In the genomic region with DNA sequence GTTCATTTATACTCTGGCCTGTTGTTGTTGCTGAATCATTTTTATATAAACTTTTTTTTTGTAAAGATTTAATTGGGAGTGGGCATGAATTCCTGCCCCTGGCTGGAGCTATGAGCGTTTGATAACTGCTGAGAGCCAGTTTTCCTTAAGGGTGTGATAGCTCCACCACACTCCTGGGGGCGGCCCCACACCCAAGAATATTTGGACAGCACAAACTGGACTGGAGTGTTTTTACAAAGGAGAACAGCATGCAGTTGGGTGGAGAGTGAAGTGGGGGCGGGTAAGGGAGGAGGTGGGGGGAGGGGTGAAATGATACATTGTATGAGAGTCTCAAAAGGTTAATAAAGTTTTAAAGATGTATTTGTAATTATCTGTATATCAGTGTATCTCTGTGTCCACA, we compare ENCODE assay signal across 26 mouse cellular contexts. TPM values are rescaled to one million over a fixed set of nuclear protein-coding genes. Genes with fewer than 3 reads are reported as not detected.
DNase-seq lines count a peak whose midpoint lies in the region; ATAC-seq and TF ChIP-seq lines count a peak whose summit lies in the region.
"Had no signal": no experiment of that assay in that cellular context is flagged by ENCODE, and none has a peak within 500 bp of the region (broad histone marks: within the 10 kb centered on the region; RNA-seq: fewer than 3 reads in every experiment).

No protein-coding gene starts in this region.

- H3K4me3 ChIP-seq in embryonic facial prominence, embryonic 15.5 days (replicated peaks) = no peak overlapping the region
- no peak overlapping the region for H3K4me3 ChIP-seq in embryonic facial prominence, embryonic 10.5 days
- H3K4me3 ChIP-seq in heart, embryonic 15.5 days = no peak overlapping the region
- no peak overlapping the region for H3K4me3 ChIP-seq in heart, embryonic 10.5 days
- H3K4me3 ChIP-seq in lung, postnatal 0 days (ENCODE audit: low read depth, low read length) = no peak overlapping the region
- H3K4me3 ChIP-seq in stomach, embryonic 16.5 days (replicated peaks; ENCODE audit: low read length) = no peak overlapping the region
- H3K4me3 ChIP-seq: embryonic facial prominence, embryonic 13.5 days; forebrain, embryonic 13.5 days; hindbrain, embryonic 12.5 days had no signal

- peak; percentile 10; the same call in 1 of the 2 replicates for TF ChIP-seq EP300 in lung, postnatal 0 days (IDR thresholded peaks at IDR 0.05)

- no peaks in the 10 kb centered on the region for H3K27me3 ChIP-seq in embryonic facial prominence, embryonic 15.5 days
- no peaks in the 10 kb centered on the region for H3K27me3 ChIP-seq in embryonic facial prominence, embryonic 10.5 days (replicated peaks; ENCODE audit: low read depth, poor library complexity, severe bottlenecking)
- H3K27me3 ChIP-seq in heart, embryonic 15.5 days = no peaks in the 10 kb centered on the region
- H3K27me3 ChIP-seq in heart, embryonic 10.5 days (ENCODE audit: insufficient read depth, poor library complexity, severe bottlenecking) = no peaks in the 10 kb centered on the region
- no peaks in the 10 kb centered on the region for H3K27me3 ChIP-seq in lung, postnatal 0 days (replicated peaks; ENCODE audit: insufficient read depth, low read length)
- H3K27me3 ChIP-seq in stomach, embryonic 16.5 days (ENCODE audit: control insufficient read depth, insufficient read depth, low read length) = no peaks in the 10 kb centered on the region
- H3K27me3 ChIP-seq: embryonic facial prominence, embryonic 13.5 days; forebrain, embryonic 13.5 days; hindbrain, embryonic 12.5 days had no signal

- 0 out of 2 replicates have a peak overlapping the region, but pooled peaks have one; percentile 39 for H3K27ac ChIP-seq in embryonic facial prominence, embryonic 15.5 days (replicated peaks)
- no peak overlapping the region for H3K27ac ChIP-seq in embryonic facial prominence, embryonic 10.5 days (replicated peaks)
- 0 out of 2 replicates have a peak overlapping the region, but pooled peaks have one; percentile 21 for H3K27ac ChIP-seq in heart, embryonic 15.5 days
- no peak overlapping the region for H3K27ac ChIP-seq in heart, embryonic 10.5 days
- peak overlapping the region; percentile 60 for H3K27ac ChIP-seq in lung, postnatal 0 days (ENCODE audit: low read length)
- peak overlapping the region; percentile 61 for H3K27ac ChIP-seq in stomach, embryonic 16.5 days (ENCODE audit: low read length)
- H3K27ac ChIP-seq: embryonic facial prominence, embryonic 13.5 days; forebrain, embryonic 13.5 days; hindbrain, embryonic 12.5 days had no signal

- WGBS in embryonic facial prominence, embryonic 15.5 days = 65% methylated on average over 3 of the region's 3 CpGs
- 77% methylated on average over 3 of the region's 3 CpGs for WGBS in embryonic facial prominence, embryonic 10.5 days
- 44% methylated on average over 3 of the region's 3 CpGs for WGBS in heart, embryonic 15.5 days
- 57% methylated on average over 3 of the region's 3 CpGs for WGBS in heart, embryonic 10.5 days
- WGBS in lung, postnatal 0 days = 39% methylated on average over 3 of the region's 3 CpGs
- 52% methylated on average over 3 of the region's 3 CpGs for WGBS in stomach, embryonic 16.5 days

- ATAC-seq in embryonic facial prominence, embryonic 15.5 days (ENCODE audit: insufficient number of reproducible peaks, low FRiP score, low TSS enrichment, low read depth) = 0 out of 2 replicates have a peak, but pooled peaks have one; percentile 34
- ATAC-seq in heart, embryonic 15.5 days (replicated peaks; ENCODE audit: insufficient number of reproducible peaks, insufficient read depth, low FRiP score, low read depth) = no peak
- ATAC-seq in lung, postnatal 0 days = peak; percentile 64; the same call in 1 of the 2 replicates
- ATAC-seq in stomach, embryonic 16.5 days (ENCODE audit: insufficient read depth, low FRiP score) = no peak
- ATAC-seq: CD4-positive, CD25-positive, alpha-beta regulatory T cell, adult 4 months; forebrain, embryonic 13.5 days; forebrain, postnatal 0 days; hindbrain, embryonic 16.5 days; inflammation-experienced regulatory T-cells, adult 6 months had no signal

- DNase-seq in embryonic facial prominence, embryonic 10.5 days (ENCODE audit: low spot score) = no peak
- DNase-seq in heart, embryonic 10.5 days (ENCODE audit: low spot score) = no peak
- DNase-seq in lung, postnatal 0 days (ENCODE audit: low spot score) = peak; percentile 38
- DNase-seq in lung, postnatal 25 days (ENCODE audit: low spot score) = no peak
- no peak for DNase-seq in cerebellum, adult 11-12 months
- DNase-seq: adrenal gland, adult 8-10 months; adrenal gland, postnatal 36 days; B cell, adult 2 months; cerebellum, adult 11 months; cerebellum, adult 9-10 months; cerebellum, postnatal 25 days; forebrain, postnatal 0 days; gastrocnemius, postnatal 36 days; heart, postnatal 10 days; heart, postnatal 4 days had no signal

- H3K9me3 ChIP-seq in embryonic facial prominence, embryonic 15.5 days (replicated peaks) = no peaks in the 10 kb centered on the region
- no peaks in the 10 kb centered on the region for H3K9me3 ChIP-seq in embryonic facial prominence, embryonic 10.5 days
- no peaks in the 10 kb centered on the region for H3K9me3 ChIP-seq in heart, embryonic 15.5 days (replicated peaks)
- H3K9me3 ChIP-seq in heart, embryonic 10.5 days = no peaks in the 10 kb centered on the region
- no peaks in the 10 kb centered on the region for H3K9me3 ChIP-seq in lung, postnatal 0 days (ENCODE audit: low read length)
- no peaks in the 10 kb centered on the region for H3K9me3 ChIP-seq in stomach, embryonic 16.5 days (replicated peaks; ENCODE audit: control insufficient read depth, low read length)
- H3K9me3 ChIP-seq: embryonic facial prominence, embryonic 13.5 days; forebrain, embryonic 13.5 days; G1E; hindbrain, embryonic 12.5 days had no signal

- H3K4me1 ChIP-seq in embryonic facial prominence, embryonic 15.5 days = peaks cover 14% of the 10 kb centered on the region; the same call in 1 of the 2 replicates
- peaks cover 28% of the 10 kb centered on the region for H3K4me1 ChIP-seq in embryonic facial prominence, embryonic 10.5 days
- H3K4me1 ChIP-seq in heart, embryonic 15.5 days (replicated peaks) = peaks cover 25% of the 10 kb centered on the region
- peaks cover 26% of the 10 kb centered on the region for H3K4me1 ChIP-seq in heart, embryonic 10.5 days
- peaks cover 7% of the 10 kb centered on the region; the same call in 1 of the 2 replicates for H3K4me1 ChIP-seq in lung, postnatal 0 days (ENCODE audit: insufficient read depth, low read depth, low read length)
- H3K4me1 ChIP-seq in stomach, embryonic 16.5 days (ENCODE audit: control insufficient read depth, insufficient read depth, low read length) = peaks cover 3% of the 10 kb centered on the region
- H3K4me1 ChIP-seq: forebrain, embryonic 13.5 days had no signal

- H3K9ac ChIP-seq in embryonic facial prominence, embryonic 15.5 days = no peak overlapping the region
- no peak overlapping the region for H3K9ac ChIP-seq in heart, embryonic 15.5 days
- H3K9ac ChIP-seq in lung, postnatal 0 days (replicated peaks; ENCODE audit: low read depth) = no peak overlapping the region
- no peak overlapping the region for H3K9ac ChIP-seq in stomach, embryonic 16.5 days (ENCODE audit: low read length)
- H3K9ac ChIP-seq: embryonic facial prominence, embryonic 13.5 days; forebrain, embryonic 13.5 days; forebrain, postnatal 0 days; hindbrain, embryonic 12.5 days had no signal

- no peaks in the 10 kb centered on the region for H3K36me3 ChIP-seq in embryonic facial prominence, embryonic 15.5 days
- no peaks in the 10 kb centered on the region for H3K36me3 ChIP-seq in embryonic facial prominence, embryonic 10.5 days (replicated peaks)
- H3K36me3 ChIP-seq in heart, embryonic 15.5 days = peaks cover 12% of the 10 kb centered on the region
- peaks cover 9% of the 10 kb centered on the region; the same call in 1 of the 2 replicates for H3K36me3 ChIP-seq in heart, embryonic 10.5 days
- no peaks in the 10 kb centered on the region for H3K36me3 ChIP-seq in lung, postnatal 0 days (ENCODE audit: insufficient read depth, low read length)
- H3K36me3 ChIP-seq in stomach, embryonic 16.5 days (ENCODE audit: control insufficient read depth, insufficient read depth, low read length) = no peaks in the 10 kb centered on the region
- H3K36me3 ChIP-seq: embryonic facial prominence, embryonic 13.5 days; G1E; hindbrain, embryonic 12.5 days had no signal

- H3K4me2 ChIP-seq in embryonic facial prominence, embryonic 15.5 days (replicated peaks) = no peak overlapping the region
- H3K4me2 ChIP-seq in heart, embryonic 15.5 days = no peak overlapping the region
- H3K4me2 ChIP-seq in lung, postnatal 0 days (replicated peaks; ENCODE audit: low read depth, low read length) = no peak overlapping the region
- H3K4me2 ChIP-seq in stomach, embryonic 16.5 days (ENCODE audit: low read depth, low read length) = no peak overlapping the region
- H3K4me2 ChIP-seq: embryonic facial prominence, embryonic 13.5 days; forebrain, embryonic 13.5 days; heart, embryonic 11.5 days; hindbrain, embryonic 12.5 days had no signal

- TF ChIP-seq CTCF in lung, postnatal 0 days (IDR thresholded peaks at IDR 0.05) = peak; percentile 17; the same call in 1 of the 2 replicates

RNA-seq across cellular contexts. Expression of a gene that starts 24.8 kb away (rescaled TPM):
- polyA plus RNA-seq in embryonic facial prominence, embryonic 15.5 days (2015; fragmentation: Nextera tagmentation; extraction: Ambion mirVana) = 15.5 and 17.9 TPM in 2 replicates
- polyA plus RNA-seq in embryonic facial prominence, embryonic 10.5 days (2016; fragmentation: Nextera tagmentation; extraction: Ambion mirVana) = 6.4 and 7.1 TPM in 2 replicates
- 121 and 148 TPM in 2 replicates for polyA plus RNA-seq in heart, embryonic 15.5 days (2015; fragmentation: Nextera tagmentation; extraction: Ambion mirVana)
- polyA plus RNA-seq in heart, embryonic 10.5 days (2016; fragmentation: Nextera tagmentation; extraction: Ambion mirVana) = 23.4 and 38.5 TPM in 2 replicates
- 126 and 136 TPM in 2 replicates for polyA plus RNA-seq in lung, postnatal 0 days (2015; fragmentation: Nextera tagmentation; extraction: Ambion mirVana)
- polyA plus RNA-seq in stomach, embryonic 16.5 days (2015; fragmentation: Nextera tagmentation; extraction: Ambion mirVana) = 16.4 and 19.6 TPM in 2 replicates
- polyA plus RNA-seq: G1E had no signal

Comparison
In these comparisons a context has a peak if more than half of its experiments do, and no peak if none do; other contexts are left out.
1. H3K27ac ChIP-seq: peak in embryonic facial prominence, embryonic 15.5 days (single experiment), heart, embryonic 15.5 days (single experiment), lung, postnatal 0 days (single experiment) and stomach, embryonic 16.5 days (single experiment); none in embryonic facial prominence, embryonic 10.5 days (single experiment) and heart, embryonic 10.5 days (single experiment).
2. ATAC-seq: peak in embryonic facial prominence, embryonic 15.5 days (single experiment) and lung, postnatal 0 days (single experiment); none in heart, embryonic 15.5 days (single experiment) and stomach, embryonic 16.5 days (single experiment).